Mouse (Mus musculus) bone marrow macrophage, adult 2 months (primary cell): ENCODE measurements around the gene Slc7a1.

Experiments
- CTCF ChIP-seq: IDR thresholded peaks from 2 replicates; pipeline ENCODE4 v1.5.1; 2012; ENCODE audit warnings: low read depth, mild to moderate bottlenecking, low read length, moderate library complexity
- POLR2A ChIP-seq: IDR thresholded peaks from 2 replicates; pipeline ENCODE4 v1.6.1; 2012; ENCODE audit warnings: mild to moderate bottlenecking, low read depth, low read length, borderline replicate concordance

DNA sequence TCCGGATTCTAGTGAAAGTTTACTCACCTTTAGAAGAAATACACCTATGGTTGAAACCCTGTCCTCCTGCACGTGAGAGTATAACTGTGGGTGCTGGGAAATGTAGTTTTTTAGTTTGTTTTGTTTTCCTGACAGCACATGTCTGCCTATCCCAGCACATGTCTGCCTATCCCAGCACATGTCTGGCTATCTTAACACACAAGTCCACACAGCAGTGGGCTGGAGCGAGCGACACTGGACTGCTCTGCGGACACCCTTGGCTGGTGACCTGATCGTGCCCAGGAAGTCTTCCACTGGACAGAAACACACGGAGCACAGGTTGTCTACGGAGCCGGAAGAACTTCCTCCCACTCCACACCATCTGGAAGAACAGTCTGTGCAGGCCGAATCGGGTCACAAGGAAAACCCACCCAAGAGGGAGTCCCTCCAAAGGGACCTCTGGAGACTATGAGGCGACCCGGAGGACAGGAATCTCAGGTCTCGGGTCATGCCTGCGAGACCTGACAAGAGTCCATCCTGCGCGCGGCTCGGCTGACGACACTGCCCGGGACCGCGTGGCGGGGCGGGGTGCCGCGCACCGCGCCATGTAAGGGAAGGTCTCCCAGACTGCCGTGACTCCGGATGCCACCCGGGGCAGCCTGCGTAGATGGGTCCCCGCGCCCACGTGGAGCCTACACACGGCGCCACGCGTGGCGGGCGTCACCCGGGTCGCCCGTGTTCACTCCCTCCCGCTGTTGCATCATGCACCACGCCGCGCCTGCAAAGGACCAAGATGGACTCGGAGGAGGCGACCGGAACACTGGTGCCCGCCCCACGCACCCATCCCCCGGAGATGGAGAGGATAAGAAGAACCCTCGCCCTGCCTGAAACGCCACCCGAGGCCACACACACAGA is 691 bp downstream of the Slc7a1 start:
- TF ChIP-seq CTCF (no peak), POLR2A (no peak)
